Mouse (Mus musculus) CD4-positive, CD25-positive, alpha-beta regulatory T cell, adult 4 months (primary cell): Measurements from ENCODE around the gene Slc5a1. TPM values are rescaled to one million over a fixed set of nuclear protein-coding genes. Genes with fewer than 3 reads are reported as not detected.

Source experiments
- ATAC-seq: one replicate; pipeline ENCODE4 v1.8.0; 2017
- polyA plus RNA-seq, 2 experiments: library from polyadenylated mRNA; unstranded; fragments of 100-300 nt; shearing (Covaris generic); gene quantifications; one replicate each; pipeline ENCODE4 v1.2.1; 2017

Gene Slc5a1
- polyA plus RNA-seq, 2 experiments from 2014 or later: not detected

DNA sequence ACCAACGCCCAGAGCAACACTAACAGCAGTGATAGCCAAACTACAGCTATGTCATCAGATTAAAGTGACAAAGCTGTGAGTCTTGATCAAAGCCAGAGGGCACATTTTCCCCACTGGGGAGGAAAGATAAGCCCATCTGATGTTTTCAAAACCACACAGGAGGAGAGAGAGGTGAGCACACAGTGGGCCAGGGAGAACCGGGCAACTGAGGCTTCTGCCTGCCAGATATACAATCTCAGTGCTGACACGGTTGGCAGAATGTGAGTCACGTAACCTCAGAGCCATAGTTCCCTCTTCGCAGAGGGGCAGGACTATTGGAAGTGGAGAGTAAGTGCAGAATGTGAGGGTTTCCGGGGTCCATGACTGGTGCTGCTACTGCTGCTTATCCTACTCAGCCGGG lies 89.5 kb downstream of the Slc5a1 start:
- ATAC-seq: no peak

DNA sequence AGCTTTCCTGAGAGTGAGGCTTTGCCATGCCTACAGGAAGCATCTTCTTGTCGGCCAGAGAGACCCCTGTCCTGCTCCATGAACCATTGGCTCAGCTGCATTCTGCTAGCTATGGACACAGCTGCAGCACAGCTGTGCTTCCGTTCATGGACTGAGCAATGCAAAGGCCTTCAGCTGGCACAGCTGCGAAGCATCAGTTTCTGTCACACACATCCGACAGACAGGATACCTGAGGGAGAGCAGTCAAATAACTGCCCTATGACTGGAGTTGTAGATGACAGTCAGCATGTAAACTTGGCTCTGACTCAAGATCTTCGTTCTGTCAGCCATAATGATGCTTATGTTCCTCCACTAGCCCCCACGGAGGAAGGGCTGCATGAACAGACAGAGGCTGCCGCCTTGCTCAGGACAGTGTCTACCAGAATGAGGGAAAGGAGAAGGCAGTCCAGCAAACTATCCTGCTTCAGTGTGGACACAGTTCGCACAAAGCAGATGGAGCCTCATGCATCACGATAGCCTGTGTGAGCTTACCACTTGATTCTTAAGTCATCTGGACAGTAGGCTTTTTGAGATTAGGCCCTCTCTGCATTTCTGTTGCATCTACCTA lies 91.3 kb downstream of the Slc5a1 start:
- ATAC-seq: no peak

- ATAC-seq: no peak
Measured at GRCm38 (mm10) chr5:33200071-33200470, 96.1 kb downstream of the Slc5a1 start.

GRCm38 (mm10) chr5:33201697-33202096 lies 97.7 kb downstream of the Slc5a1 start:
- no peak for ATAC-seq

GRCm38 (mm10) chr5:33202516-33203170 lies 98.6 kb downstream of the Slc5a1 start:
- ATAC-seq: no peak

GRCm38 (mm10) chr5:33203171-33203565 lies 99.1 kb downstream of the Slc5a1 start:
- ATAC-seq: no peak

DNA sequence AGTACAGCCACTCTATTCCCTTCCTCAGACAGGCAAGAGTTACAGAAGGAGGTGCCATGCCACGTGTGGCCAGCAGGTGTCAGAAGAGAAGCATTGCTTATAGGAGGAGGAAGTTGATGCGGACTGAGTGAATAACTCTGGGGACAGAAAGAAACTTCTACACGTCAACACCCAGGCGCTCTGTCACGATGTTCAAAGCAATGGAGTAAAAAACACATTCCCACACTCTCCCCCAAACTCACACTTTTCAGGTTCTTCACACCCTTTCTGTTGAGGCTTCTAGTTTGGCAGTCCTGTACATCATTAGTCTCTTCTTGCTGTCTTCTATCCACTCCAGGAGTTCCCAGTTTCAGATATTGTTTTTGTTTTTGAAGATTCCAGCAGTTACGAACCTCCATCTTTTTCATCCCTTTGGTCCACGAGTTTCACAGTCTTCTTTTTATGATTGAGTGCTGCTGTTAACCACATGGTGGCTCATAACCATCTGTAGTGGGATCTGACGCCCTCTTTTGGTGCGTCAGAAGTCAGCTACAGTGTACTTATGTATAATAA lies 99.7 kb downstream of the Slc5a1 start:
- ATAC-seq: peak; percentile 74

DNA sequence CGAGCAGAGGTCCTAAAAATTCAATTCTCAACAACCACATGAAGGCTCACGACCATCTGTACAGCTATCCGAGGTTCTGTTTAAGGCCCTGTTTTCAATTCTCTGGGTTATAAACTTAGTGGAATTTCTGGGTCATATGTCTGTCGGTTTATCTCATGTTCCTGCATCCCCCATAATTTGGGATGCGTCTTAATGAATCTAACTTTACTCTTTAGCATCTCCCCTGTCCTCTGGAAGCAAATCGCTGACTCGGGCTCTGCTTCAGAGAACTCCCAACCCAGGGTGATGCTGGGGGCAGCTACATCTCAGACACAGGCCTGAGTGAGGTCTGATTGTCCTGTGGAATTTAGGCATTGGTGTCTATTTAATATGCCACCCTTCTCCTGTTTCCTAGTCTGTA lies 100.3 kb downstream of the Slc5a1 start:
- ATAC-seq: no peak

GRCm38 (mm10) chr5:33206328-33206727 lies 102.3 kb downstream of the Slc5a1 start:
- no peak for ATAC-seq

DNA sequence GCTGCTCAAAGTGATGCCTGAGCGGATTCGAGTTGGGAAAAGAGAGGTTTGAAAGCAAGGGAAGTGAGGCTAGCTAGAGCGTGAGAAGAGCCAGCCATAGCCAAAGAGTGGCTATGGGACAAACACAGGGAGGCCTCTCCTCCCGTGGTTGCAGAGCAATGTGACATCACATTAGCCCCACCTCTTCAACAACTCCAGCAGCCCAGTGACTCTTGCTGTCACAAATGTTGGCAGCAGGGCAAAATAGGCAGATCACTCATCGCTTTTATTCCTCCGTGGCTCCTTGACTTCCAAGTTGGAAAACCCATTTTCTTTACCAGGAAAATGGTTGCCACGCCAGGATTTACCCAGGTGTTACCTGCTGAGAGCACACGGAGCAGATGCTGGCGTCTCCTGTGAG lies 103.1 kb downstream of the Slc5a1 start:
- ATAC-seq: no peak

- no peak for ATAC-seq
Measured at GRCm38 (mm10) chr5:33208533-33209245, 104.7 kb downstream of the Slc5a1 start.

DNA sequence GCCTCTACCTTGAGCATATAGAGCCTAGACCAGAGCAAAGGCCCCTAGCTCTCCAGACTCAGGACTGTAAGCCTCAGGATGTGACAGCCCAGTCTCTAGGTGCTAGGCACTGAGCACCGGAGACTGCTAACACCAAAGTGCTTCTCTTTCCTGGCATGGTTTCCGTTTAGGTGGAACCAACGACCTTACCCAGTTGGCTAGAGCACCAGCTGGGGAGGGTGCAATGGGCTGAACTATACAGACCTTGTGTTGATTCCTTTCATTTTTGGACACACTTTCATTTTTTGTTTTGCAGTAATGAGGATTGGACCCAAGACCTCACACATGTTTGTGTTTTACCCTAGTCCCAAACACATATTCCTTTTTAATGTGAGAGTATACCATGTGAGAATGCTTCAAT lies 106.5 kb downstream of the Slc5a1 start:
- no peak for ATAC-seq

DNA sequence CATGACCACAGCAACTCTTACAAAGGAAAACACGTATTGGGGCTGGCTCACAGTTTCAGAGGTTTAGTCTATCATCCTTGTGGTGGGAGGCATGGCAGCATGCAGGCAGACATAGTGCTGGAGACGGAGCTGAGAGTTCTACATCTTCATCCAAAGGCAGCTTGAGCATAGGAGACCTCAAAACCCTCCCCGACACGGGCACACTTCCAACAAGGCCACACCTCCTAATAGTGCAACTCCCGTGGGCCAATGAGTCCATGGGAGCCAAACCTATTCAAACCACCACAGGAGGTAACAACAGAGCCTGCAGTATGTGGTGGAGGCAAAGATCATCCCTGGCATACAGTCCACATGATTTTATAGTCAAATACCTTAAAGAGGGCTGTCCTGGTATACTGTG lies 107.2 kb downstream of the Slc5a1 start:
- no peak for ATAC-seq

Other genes with a start within 250 kb of the Slc5a1 start
- 10 to 100 TPM; 24.9 to 26.7 TPM for gene Prr14l, start 250.0 kb upstream of the Slc5a1 start, polyA plus RNA-seq
- gene Depdc5, start 240.5 kb upstream of the Slc5a1 start, polyA plus RNA-seq: 10 to 100 TPM; 19.2 to 31.1 TPM
- gene Ywhah, start 85.4 kb upstream of the Slc5a1 start, polyA plus RNA-seq: 100 to 1,000 TPM; 192 to 194 TPM
- not detected for gene Spon2, start 114.2 kb downstream of the Slc5a1 start, polyA plus RNA-seq
- gene Ctbp1, start 170.8 kb downstream of the Slc5a1 start, polyA plus RNA-seq: 10 to 100 TPM; 13.8 to 30.4 TPM
- gene Maea, start 231.3 kb downstream of the Slc5a1 start, polyA plus RNA-seq: 10 to 100 TPM; 69.2 to 98.9 TPM